Mouse (Mus musculus) brain, adult 10 weeks (tissue): ENCODE results near the gene Rab30. TPM values are rescaled to one million over a fixed set of nuclear protein-coding genes. Genes with fewer than 3 reads are reported as not detected.

ENCODE experiments used
- polyA plus RNA-seq: library from polyadenylated mRNA; stranded (reverse); fragments of 350-450 nt; fragmentation: Illumina TruSeq; extraction: RNeasy Lipid Tissue Mini Kit (QIAGEN cat#74804); gene quantifications from one replicate; pipeline ENCODE4 v1.2.3, GENCODE M21; 2015; ENCODE audit warnings: low read depth, low replicate concordance

The Rab30 gene
- polyA plus RNA-seq, result 20.8 TPM

DNA sequence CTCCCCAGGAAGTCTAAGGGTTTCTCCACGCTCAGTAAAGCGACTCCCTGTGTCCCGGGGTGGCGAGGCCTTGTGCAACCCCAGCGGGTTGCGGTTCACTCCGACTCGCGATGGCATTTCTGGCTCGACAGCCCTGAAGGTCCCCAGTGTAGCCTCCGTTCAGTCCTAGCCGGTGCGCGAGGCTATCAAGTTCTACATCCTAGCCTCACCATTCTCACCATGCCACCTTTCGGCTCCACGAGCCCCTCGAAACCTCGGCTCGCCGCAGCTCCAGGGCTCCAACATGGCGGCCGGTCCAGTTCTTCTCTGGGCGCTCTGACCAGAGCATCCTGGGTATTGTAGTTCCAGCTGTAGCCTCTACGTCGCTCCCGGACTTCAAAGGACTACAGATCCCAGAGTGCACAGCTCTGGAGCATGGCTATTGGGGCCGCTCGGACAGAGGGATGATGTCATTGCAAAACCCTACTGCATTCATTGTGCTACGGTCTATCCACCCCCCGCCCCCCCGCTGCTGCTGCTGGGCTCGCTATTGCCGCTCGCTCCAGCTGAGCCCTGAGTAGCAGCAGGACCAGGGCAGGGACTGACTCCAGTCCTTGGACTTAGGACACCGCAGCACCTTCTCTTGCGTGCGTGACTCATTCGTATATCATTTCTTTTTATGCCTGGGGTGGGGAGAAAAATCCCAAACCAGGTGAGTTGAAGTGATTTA lies at the start of gene Rab30:
TSS of gene Rab30 (plus strand) at position 452 of the 709 bp plus-strand sequence.

GRCm38 (mm10) chr7:92874116-92874675 lies 132.8 kb downstream of the Rab30 start, which contains the start of the genes Ddias and Prcp:
Gene Ddias, minus strand, starts transcription at chr7:92874247.
Gene Prcp, plus strand, starts transcription at chr7:92874470.

Other genes with a start within 250 kb of the Rab30 start
- gene Ccdc90b, start 180.5 kb upstream of the Rab30 start, polyA plus RNA-seq, result 25.1 TPM
- gene Ankrd42, start 104.5 kb upstream of the Rab30 start, polyA plus RNA-seq, result 11.6 TPM
- 28.6 TPM for gene Pcf11, start 71.7 kb upstream of the Rab30 start, polyA plus RNA-seq
- gene Ddias, start 132.6 kb downstream of the Rab30 start, polyA plus RNA-seq, result 0.74 TPM
- gene Prcp, start 132.9 kb downstream of the Rab30 start, polyA plus RNA-seq, result 9.1 TPM